Comparison of ENCODE assay signal across 8 mouse cellular contexts in genomic region chr3:89378394-89379067, GRCm38 (mm10). TPM values are rescaled to one million over a fixed set of nuclear protein-coding genes. Genes with fewer than 3 reads are reported as not detected.
DNase-seq lines count a peak whose midpoint lies in the region; ATAC-seq and TF ChIP-seq lines count a peak whose summit lies in the region.

No protein-coding gene starts in this region.

- no peaks in the 10 kb centered on the region for H3K27me3 ChIP-seq in embryonic facial prominence, embryonic 14.5 days (replicated peaks; ENCODE audit: control insufficient read depth, insufficient read depth, low read length)
- H3K27me3 ChIP-seq in kidney, adult 2 months (replicated peaks; ENCODE audit: control insufficient read depth, insufficient read depth, low read length): no peaks in the 10 kb centered on the region
- H3K27me3 ChIP-seq in liver, embryonic 14.5 days (ENCODE audit: control insufficient read depth, insufficient read depth, low read length): no peaks in the 10 kb centered on the region
- H3K27me3 ChIP-seq in neural tube, embryonic 12.5 days (replicated peaks): no peaks in the 10 kb centered on the region
- no peaks in the 10 kb centered on the region for H3K27me3 ChIP-seq in testis, adult 2 months (ENCODE audit: control insufficient read depth, insufficient read depth, low read length)

- H3K9ac ChIP-seq in embryonic facial prominence, embryonic 14.5 days (ENCODE audit: low read depth, low read length): peak overlapping the region; percentile 66
- H3K9ac ChIP-seq in liver, embryonic 14.5 days (replicated peaks): no peak overlapping the region
- H3K9ac ChIP-seq in neural tube, embryonic 12.5 days: peak overlapping the region; percentile 64

- H3K4me2 ChIP-seq in embryonic facial prominence, embryonic 14.5 days (ENCODE audit: low read depth, low read length): peak overlapping the region; percentile 60
- H3K4me2 ChIP-seq in liver, embryonic 14.5 days (ENCODE audit: low read depth): peak overlapping the region; percentile 51
- peak overlapping the region; percentile 75 for H3K4me2 ChIP-seq in neural tube, embryonic 12.5 days (replicated peaks)

- 2% methylated on average over 13 of the region's 29 CpGs for WGBS in embryonic facial prominence, embryonic 14.5 days
- 8% methylated on average over 29 of the region's 29 CpGs for WGBS in kidney, adult 2 months
- WGBS in liver, embryonic 14.5 days (ENCODE audit: insufficient replicate concordance): 5% methylated on average over 29 of the region's 29 CpGs
- 2% methylated on average over 29 of the region's 29 CpGs for WGBS in neural tube, embryonic 12.5 days

- no peak for TF ChIP-seq EP300 in liver, embryonic 14.5 days (IDR thresholded peaks at IDR 0.05; ENCODE audit: low read depth)

- H3K4me3 ChIP-seq in embryonic facial prominence, embryonic 14.5 days (ENCODE audit: low read depth, low read length): peak overlapping the region; percentile 45
- peak overlapping the region; percentile 57 for H3K4me3 ChIP-seq in kidney, adult 2 months (ENCODE audit: insufficient read depth, low read depth, low read length)
- H3K4me3 ChIP-seq in liver, embryonic 14.5 days (ENCODE audit: insufficient read depth in 1 of 2, low read depth in 2 of 2, low read length in 2 of 2): peak overlapping the region; percentile 39 to 41; a peak in 3 of 4 replicates
- H3K4me3 ChIP-seq in neural tube, embryonic 12.5 days: peak overlapping the region; percentile 51
- peak overlapping the region; percentile 69 for H3K4me3 ChIP-seq in testis, adult 2 months (ENCODE audit: control insufficient read depth, low read depth, low read length)

- no peaks in the 10 kb centered on the region for H3K4me1 ChIP-seq in embryonic facial prominence, embryonic 14.5 days (ENCODE audit: control insufficient read depth, insufficient read depth, low read length)
- peaks cover 6% of the 10 kb centered on the region; the same call in 1 of the 2 replicates for H3K4me1 ChIP-seq in kidney, adult 2 months (ENCODE audit: control insufficient read depth, insufficient read depth, low read length)
- H3K4me1 ChIP-seq in liver, embryonic 14.5 days (replicated peaks; ENCODE audit: control insufficient read depth in 2 of 2, insufficient read depth in 2 of 2, low read length in 1 of 2): peaks cover 2 to 4% of the 10 kb centered on the region in 2 experiments; a peak in 2 of 4 replicates
- H3K4me1 ChIP-seq in neural tube, embryonic 12.5 days: peaks cover 13% of the 10 kb centered on the region; the same call in 1 of the 2 replicates
- H3K4me1 ChIP-seq in testis, adult 2 months (ENCODE audit: control insufficient read depth, insufficient read depth, low read length): peaks cover 7% of the 10 kb centered on the region

- ATAC-seq in embryonic facial prominence, embryonic 14.5 days (ENCODE audit: low read depth): peak; percentile 89
- peak; percentile 69 for ATAC-seq in liver, embryonic 14.5 days (ENCODE audit: insufficient read depth)
- peak; percentile 92 for ATAC-seq in neural tube, embryonic 12.5 days (ENCODE audit: low FRiP score, low read depth)

- H3K36me3 ChIP-seq in embryonic facial prominence, embryonic 14.5 days (ENCODE audit: control insufficient read depth, insufficient read depth, low read length): 0 out of 2 replicates have a peak, but pooled peaks cover 5% of the 10 kb centered on the region
- 0 out of 2 replicates have a peak, but pooled peaks cover 1% of the 10 kb centered on the region for H3K36me3 ChIP-seq in kidney, adult 2 months (ENCODE audit: control insufficient read depth, insufficient read depth, low read length)
- no peaks in the 10 kb centered on the region for H3K36me3 ChIP-seq in liver, embryonic 14.5 days (replicated peaks; ENCODE audit: control insufficient read depth, insufficient read depth, low read depth)
- H3K36me3 ChIP-seq in neural tube, embryonic 12.5 days: no peaks in the 10 kb centered on the region
- H3K36me3 ChIP-seq in testis, adult 2 months (ENCODE audit: control insufficient read depth, insufficient read depth, low read length): no peaks in the 10 kb centered on the region

- TF ChIP-seq POLR2A in kidney, adult 2 months (IDR thresholded peaks at IDR 0.05; ENCODE audit: low read depth, low read length): no peak
- no peak for TF ChIP-seq POLR2A in testis, adult 2 months (IDR thresholded peaks at IDR 0.05; ENCODE audit: control insufficient read depth, low read depth, low read length)

- peak; percentile 87 for DNase-seq in CD4-positive, CD25-positive, alpha-beta regulatory T cell, adult 2 months (ENCODE audit: low read depth, low spot score)
- DNase-seq in adrenal gland, postnatal 36 days: peak; percentile 78 to 86
- DNase-seq in embryonic facial prominence, embryonic 14.5 days (ENCODE audit: low spot score): peak; percentile 88
- DNase-seq in heart, adult 8-10 months (ENCODE audit: low spot score): peak; percentile 53
- DNase-seq in kidney, adult 2 months: peak; percentile 79
- DNase-seq in liver, embryonic 14.5 days (ENCODE audit: low read depth in 3 of 3, low spot score in 3 of 3): no peak

- H3K9me3 ChIP-seq in embryonic facial prominence, embryonic 14.5 days (ENCODE audit: control insufficient read depth, low read length): no peaks in the 10 kb centered on the region
- no peaks in the 10 kb centered on the region for H3K9me3 ChIP-seq in liver, embryonic 14.5 days (ENCODE audit: control insufficient read depth, low read length)
- no peaks in the 10 kb centered on the region for H3K9me3 ChIP-seq in neural tube, embryonic 12.5 days

- peak; percentile 73 for TF ChIP-seq CTCF in kidney, adult 2 months (conservative IDR thresholded peaks at IDR 0.05; ENCODE audit: insufficient read depth, insufficient read length, low read depth, low read length)
- TF ChIP-seq CTCF in liver, embryonic 14.5 days (IDR thresholded peaks at IDR 0.05; ENCODE audit: low read depth): peak; percentile 92
- peak; percentile 97 for TF ChIP-seq CTCF in testis, adult 2 months (IDR thresholded peaks at IDR 0.05; ENCODE audit: control insufficient read depth, insufficient read depth, insufficient replicate concordance, low read depth, low read length)

- H3K27ac ChIP-seq in embryonic facial prominence, embryonic 14.5 days (replicated peaks; ENCODE audit: low read depth, low read length): peak overlapping the region; percentile 45
- H3K27ac ChIP-seq in kidney, adult 2 months (ENCODE audit: insufficient read depth, low read depth, low read length): no peak overlapping the region
- no peak overlapping the region for H3K27ac ChIP-seq in liver, embryonic 14.5 days
- no peak overlapping the region for H3K27ac ChIP-seq in neural tube, embryonic 12.5 days
- no peak overlapping the region for H3K27ac ChIP-seq in testis, adult 2 months (ENCODE audit: control insufficient read depth, insufficient read depth, low read depth, low read length)

RNA-seq across cellular contexts. Expression of gene Dcst1, which starts 13.5 kb away (rescaled TPM):
- under 1 TPM in 1 of 2 experiments, not detected in 1; 0.56 TPM for total RNA-seq in adrenal gland, postnatal 36 days (2021)
- polyA plus RNA-seq in embryonic facial prominence, embryonic 14.5 days (2014; fragmentation: Nextera tagmentation; extraction: Ambion mirVana): 0.26 and 0.33 TPM in 2 replicates
- total RNA-seq in heart, adult 8-10 months (2022): not detected
- polyA plus RNA-seq in kidney, adult 2 months (2012; rRNA removed): 1.8 and 2.2 TPM in 2 replicates
- 0.03 TPM in 1 of 2 replicates, not detected in the other for polyA plus RNA-seq in liver, embryonic 14.5 days (2012; rRNA removed)
- not detected in 2 replicates for polyA plus RNA-seq in liver, embryonic 14.5 days (2014; fragmentation: Nextera tagmentation; extraction: Ambion mirVana)
- polyA plus RNA-seq in neural tube, embryonic 12.5 days (2016; fragmentation: Nextera tagmentation; extraction: Ambion mirVana): 0.57 and 0.68 TPM in 2 replicates
- polyA plus RNA-seq in testis, adult 2 months (2012; rRNA removed): 74.5 and 81.0 TPM in 2 replicates

RNA-seq across cellular contexts. Expression of gene Zbtb7b, which starts 16.0 kb away (rescaled TPM):
- 10 to 100 TPM; 71.9 to 85.2 TPM for total RNA-seq in adrenal gland, postnatal 36 days (2021)
- polyA plus RNA-seq in embryonic facial prominence, embryonic 14.5 days (2014; fragmentation: Nextera tagmentation; extraction: Ambion mirVana): 2.3 and 3.6 TPM in 2 replicates
- 10 to 100 TPM; 19.6 to 23.2 (median 22.9) TPM for total RNA-seq in heart, adult 8-10 months (2022)
- 54.3 and 58.8 TPM in 2 replicates for polyA plus RNA-seq in kidney, adult 2 months (2012; rRNA removed)
- polyA plus RNA-seq in liver, embryonic 14.5 days (2012; rRNA removed): 5.4 and 6.9 TPM in 2 replicates
- polyA plus RNA-seq in liver, embryonic 14.5 days (2014; fragmentation: Nextera tagmentation; extraction: Ambion mirVana): 0.95 and 1.2 TPM in 2 replicates
- 0.70 and 0.71 TPM in 2 replicates for polyA plus RNA-seq in neural tube, embryonic 12.5 days (2016; fragmentation: Nextera tagmentation; extraction: Ambion mirVana)
- 4.4 and 5.9 TPM in 2 replicates for polyA plus RNA-seq in testis, adult 2 months (2012; rRNA removed)

RNA-seq across cellular contexts. Expression of gene Dcst2, which starts 16.8 kb away (rescaled TPM):
- total RNA-seq in adrenal gland, postnatal 36 days (2021): under 1 TPM; 0.20 to 0.56 TPM
- not detected in 2 replicates for polyA plus RNA-seq in embryonic facial prominence, embryonic 14.5 days (2014; fragmentation: Nextera tagmentation; extraction: Ambion mirVana)
- not detected for total RNA-seq in heart, adult 8-10 months (2022)
- polyA plus RNA-seq in kidney, adult 2 months (2012; rRNA removed): 0.38 and 0.41 TPM in 2 replicates
- 0.02 and 0.03 TPM in 2 replicates for polyA plus RNA-seq in liver, embryonic 14.5 days (2012; rRNA removed)
- polyA plus RNA-seq in liver, embryonic 14.5 days (2014; fragmentation: Nextera tagmentation; extraction: Ambion mirVana): 0.04 TPM in 1 of 2 replicates, not detected in the other
- 0.10 and 0.17 TPM in 2 replicates for polyA plus RNA-seq in neural tube, embryonic 12.5 days (2016; fragmentation: Nextera tagmentation; extraction: Ambion mirVana)
- 108 and 110 TPM in 2 replicates for polyA plus RNA-seq in testis, adult 2 months (2012; rRNA removed)

RNA-seq across cellular contexts. Expression of gene Lenep, which starts 24.1 kb away (rescaled TPM):
- 1 to 10 TPM in 1 of 2 experiments, under 1 TPM in 1; 0.40 to 1.3 TPM for total RNA-seq in adrenal gland, postnatal 36 days (2021)
- not detected in 2 replicates for polyA plus RNA-seq in embryonic facial prominence, embryonic 14.5 days (2014; fragmentation: Nextera tagmentation; extraction: Ambion mirVana)
- 1 to 10 TPM in 2 of 4 experiments, under 1 TPM in 1, not detected in 1; 0.75 to 1.5 (median 1.2) TPM for total RNA-seq in heart, adult 8-10 months (2022)
- 0.15 TPM in 1 of 2 replicates, not detected in the other for polyA plus RNA-seq in kidney, adult 2 months (2012; rRNA removed)
- polyA plus RNA-seq in liver, embryonic 14.5 days (2012; rRNA removed): 0.75 and 0.76 TPM in 2 replicates
- not detected in 2 replicates for polyA plus RNA-seq in liver, embryonic 14.5 days (2014; fragmentation: Nextera tagmentation; extraction: Ambion mirVana)
- polyA plus RNA-seq in neural tube, embryonic 12.5 days (2016; fragmentation: Nextera tagmentation; extraction: Ambion mirVana): 0.37 and 0.46 TPM in 2 replicates
- not detected in 2 replicates for polyA plus RNA-seq in testis, adult 2 months (2012; rRNA removed)

RNA-seq across cellular contexts. Expression of gene Adam15, which starts 28.7 kb away (rescaled TPM):
- total RNA-seq in adrenal gland, postnatal 36 days (2021): 10 to 100 TPM; 45.9 to 79.9 TPM
- polyA plus RNA-seq in embryonic facial prominence, embryonic 14.5 days (2014; fragmentation: Nextera tagmentation; extraction: Ambion mirVana): 44.4 and 51.7 TPM in 2 replicates
- 10 to 100 TPM; 43.3 to 52.5 (median 48.6) TPM for total RNA-seq in heart, adult 8-10 months (2022)
- 95.1 and 111 TPM in 2 replicates for polyA plus RNA-seq in kidney, adult 2 months (2012; rRNA removed)
- polyA plus RNA-seq in liver, embryonic 14.5 days (2012; rRNA removed): 6.2 TPM in 2 replicates
- polyA plus RNA-seq in liver, embryonic 14.5 days (2014; fragmentation: Nextera tagmentation; extraction: Ambion mirVana): 4.0 and 4.9 TPM in 2 replicates
- polyA plus RNA-seq in neural tube, embryonic 12.5 days (2016; fragmentation: Nextera tagmentation; extraction: Ambion mirVana): 37.1 and 40.4 TPM in 2 replicates
- 39.7 and 51.1 TPM in 2 replicates for polyA plus RNA-seq in testis, adult 2 months (2012; rRNA removed)

Comparison
In these comparisons a context has a peak if more than half of its experiments do, and no peak if none do; other contexts are left out.
1. DNase-seq: peak in CD4-positive, CD25-positive, alpha-beta regulatory T cell, adult 2 months (single experiment), adrenal gland, postnatal 36 days (2 of 2), embryonic facial prominence, embryonic 14.5 days (single experiment), heart, adult 8-10 months (single experiment) and kidney, adult 2 months (single experiment); none in liver, embryonic 14.5 days (0 of 3).
2. RNA of gene Dcst1, which starts 13.5 kb away (polyA plus RNA-seq): 74.5 to 81.0 TPM in testis, adult 2 months; 1.8 to 2.2 TPM in kidney, adult 2 months, 0.57 to 0.68 TPM in neural tube, embryonic 12.5 days, 0.26 to 0.33 TPM in embryonic facial prominence, embryonic 14.5 days and 0.03 TPM in liver, embryonic 14.5 days; every median in the first group is over 10 times any median in the second.
3. RNA of gene Dcst2, which starts 16.8 kb away (polyA plus RNA-seq): 108 to 110 TPM in testis, adult 2 months; 0.38 to 0.41 TPM in kidney, adult 2 months, 0.10 to 0.17 TPM in neural tube, embryonic 12.5 days, not detected in embryonic facial prominence, embryonic 14.5 days and 0.02 to 0.04 TPM in liver, embryonic 14.5 days; every median in the first group is over 10 times any median in the second.
4. Peak in every context shown above with its lines, with median percentiles within 50 percentile points of each other: ATAC-seq, H3K4me2 ChIP-seq, H3K4me3 ChIP-seq and CTCF ChIP-seq.